Mouse (Mus musculus): ENCODE data around the gene Dmpk. TPM values are rescaled to one million over a fixed set of nuclear protein-coding genes. Genes with fewer than 3 reads are reported as not detected.

The Dmpk gene
- polyA plus RNA-seq, 1 experiment from 2014 or later: 13.9 TPM

GRCm38 (mm10) chr7:19131324-19131848 lies 47.7 kb downstream of the Dmpk start:
- H3K36me3 ChIP-seq (replicated peaks): peaks cover 17% of the 10 kb centered on the region; the same call in 1 of the 2 replicates
- H3K27me3 ChIP-seq (replicated peaks): no peaks in the 10 kb centered on the region
- under 1% methylated on average over 39 of the region's 39 CpGs for WGBS
- peaks cover 20% of the 10 kb centered on the region for H3K4me1 ChIP-seq
- ATAC-seq (replicated peaks): peak; percentile 98
- H3K4me3 ChIP-seq: peak overlapping the region; percentile 56
- peak overlapping the region; percentile 58 for H3K9ac ChIP-seq
- H3K27ac ChIP-seq: peak overlapping the region; percentile 90
- peak overlapping the region; percentile 69 for H3K4me2 ChIP-seq
- no peaks in the 10 kb centered on the region for H3K9me3 ChIP-seq

- 94% methylated on average over 13 of the region's 13 CpGs for WGBS
- H3K27me3 ChIP-seq (replicated peaks): no peaks in the 10 kb centered on the region
- no peak overlapping the region for H3K27ac ChIP-seq
- peaks cover 22% of the 10 kb centered on the region; the same call in 1 of the 2 replicates for H3K36me3 ChIP-seq (replicated peaks)
- H3K4me3 ChIP-seq: no peak overlapping the region
- no peak for ATAC-seq (replicated peaks)
- no peaks in the 10 kb centered on the region for H3K9me3 ChIP-seq
- H3K4me1 ChIP-seq: peaks cover 6% of the 10 kb centered on the region
- no peak overlapping the region for H3K4me2 ChIP-seq
- no peak overlapping the region for H3K9ac ChIP-seq
These were observed 52.5 kb downstream of the Dmpk start for GRCm38 (mm10) chr7:19136168-19136567.

DNA sequence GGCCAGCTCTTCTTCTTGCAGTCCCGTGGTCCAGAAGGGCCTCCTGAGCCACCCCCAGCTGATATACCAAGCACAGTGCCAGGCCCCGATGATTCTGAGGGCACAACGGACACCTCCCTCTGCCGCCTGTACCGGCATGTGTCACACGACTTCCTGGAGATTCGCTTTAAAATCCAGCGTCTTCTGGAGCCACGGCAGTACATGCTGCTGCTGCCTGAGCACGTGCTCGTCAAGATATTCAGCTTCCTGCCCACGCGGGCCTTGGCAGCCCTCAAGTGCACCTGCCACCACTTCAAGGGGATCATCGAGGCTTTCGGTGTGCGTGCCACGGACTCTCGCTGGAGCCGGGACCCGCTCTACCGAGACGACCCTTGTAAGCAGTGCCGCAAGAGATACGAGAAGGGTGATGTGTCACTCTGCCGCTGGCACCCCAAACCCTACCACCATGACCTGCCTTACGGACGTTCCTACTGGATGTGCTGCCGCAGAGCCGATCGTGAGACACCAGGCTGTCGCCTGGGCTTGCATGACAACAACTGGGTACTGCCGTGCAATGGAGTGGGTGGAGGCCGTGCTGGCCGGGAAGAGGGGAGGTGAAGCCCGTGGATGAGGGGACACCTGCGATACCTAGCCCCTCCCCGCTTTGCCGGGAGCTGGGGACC lies 53.2 kb downstream of the Dmpk start:
- Histone ChIP-seq H3K4me1 (peaks cover 4% of the 10 kb centered on the region), H3K9ac (no peak overlapping the region), H3K36me3 (replicated peaks) (peaks cover 22% of the 10 kb centered on the region; the same call in 1 of the 2 replicates), H3K4me3 (no peak overlapping the region), H3K27me3 (replicated peaks) (no peaks in the 10 kb centered on the region), H3K4me2 (no peak overlapping the region), H3K9me3 (no peaks in the 10 kb centered on the region), H3K27ac (no peak overlapping the region)
- 89% methylated on average over 38 of the region's 38 CpGs for WGBS
- no peak; the same call in 1 of the 2 replicates for ATAC-seq (replicated peaks)

GRCm38 (mm10) chr7:19137380-19137779 lies 53.7 kb downstream of the Dmpk start:
- H3K4me3 ChIP-seq: no peak overlapping the region
- WGBS: 53% methylated on average over 5 of the region's 5 CpGs
- H3K27ac ChIP-seq: no peak overlapping the region
- ATAC-seq (replicated peaks): no peak
- no peaks in the 10 kb centered on the region for H3K27me3 ChIP-seq (replicated peaks)
- H3K4me2 ChIP-seq: no peak overlapping the region
- H3K9me3 ChIP-seq: no peaks in the 10 kb centered on the region
- H3K36me3 ChIP-seq (replicated peaks): peaks cover 22% of the 10 kb centered on the region; the same call in 1 of the 2 replicates
- H3K9ac ChIP-seq: no peak overlapping the region
- H3K4me1 ChIP-seq: no peaks in the 10 kb centered on the region

Small RNA genes lying within 50 kb of the gene (microRNA-seq; reads per million reads assigned to microRNA genes)
- gene Mir3100: 0.74 reads per million

Other genes starting within 250 kb of the Dmpk start
- gene Mill2, start 243.9 kb upstream of the Dmpk start, polyA plus RNA-seq (2015; fragmentation: Nextera tagmentation; extraction: Ambion mirVana): 0.73 and 0.85 TPM in 2 replicates
- gene Pglyrp1, start 212.5 kb upstream of the Dmpk start, polyA plus RNA-seq (2015; fragmentation: Nextera tagmentation; extraction: Ambion mirVana): 27.0 and 27.3 TPM in 2 replicates
- gene Ccdc61, start 173.4 kb upstream of the Dmpk start, polyA plus RNA-seq (2015; fragmentation: Nextera tagmentation; extraction: Ambion mirVana): 24.6 and 25.8 TPM in 2 replicates
- 15.2 and 15.9 TPM in 2 replicates for gene Nova2, start 158.0 kb upstream of the Dmpk start, polyA plus RNA-seq (2015; fragmentation: Nextera tagmentation; extraction: Ambion mirVana)
- 0.80 and 1.0 TPM in 2 replicates for gene Nanos2, start 96.4 kb upstream of the Dmpk start, polyA plus RNA-seq (2015; fragmentation: Nextera tagmentation; extraction: Ambion mirVana)
- gene Mypop, start 92.6 kb upstream of the Dmpk start, polyA plus RNA-seq (2015; fragmentation: Nextera tagmentation; extraction: Ambion mirVana): 5.8 and 6.2 TPM in 2 replicates
- gene Irf2bp1, start 79.8 kb upstream of the Dmpk start, polyA plus RNA-seq (2015; fragmentation: Nextera tagmentation; extraction: Ambion mirVana): 33.4 and 40.2 TPM in 2 replicates
- not detected in 2 replicates for gene Foxa3, start 60.3 kb upstream of the Dmpk start, polyA plus RNA-seq (2015; fragmentation: Nextera tagmentation; extraction: Ambion mirVana)
- 30.6 and 32.7 TPM in 2 replicates for gene Sympk, start 59.5 kb upstream of the Dmpk start, polyA plus RNA-seq (2015; fragmentation: Nextera tagmentation; extraction: Ambion mirVana)
- 0.15 and 0.37 TPM in 2 replicates for gene Rsph6a, start 29.2 kb upstream of the Dmpk start, polyA plus RNA-seq (2015; fragmentation: Nextera tagmentation; extraction: Ambion mirVana)
- 34.2 and 40.9 TPM in 2 replicates for gene Dmwd, start 7.6 kb upstream of the Dmpk start, polyA plus RNA-seq (2015; fragmentation: Nextera tagmentation; extraction: Ambion mirVana)
- gene Six5, start 10.7 kb downstream of the Dmpk start, polyA plus RNA-seq (2015; fragmentation: Nextera tagmentation; extraction: Ambion mirVana): 2.1 and 2.2 TPM in 2 replicates
- gene Gm4969, start 34.5 kb downstream of the Dmpk start, polyA plus RNA-seq (2015; fragmentation: Nextera tagmentation; extraction: Ambion mirVana): 6.9 and 7.3 TPM in 2 replicates
- gene Fbxo46, start 36.0 kb downstream of the Dmpk start, polyA plus RNA-seq (2015; fragmentation: Nextera tagmentation; extraction: Ambion mirVana): 21.1 and 21.4 TPM in 2 replicates
- 26.4 and 27.0 TPM in 2 replicates for gene Qpctl, start 65.4 kb downstream of the Dmpk start, polyA plus RNA-seq (2015; fragmentation: Nextera tagmentation; extraction: Ambion mirVana)
- 109 and 112 TPM in 2 replicates for gene Snrpd2, start 65.9 kb downstream of the Dmpk start, polyA plus RNA-seq (2015; fragmentation: Nextera tagmentation; extraction: Ambion mirVana)
- 3.5 and 4.3 TPM in 2 replicates for gene Gipr, start 82.3 kb downstream of the Dmpk start, polyA plus RNA-seq (2015; fragmentation: Nextera tagmentation; extraction: Ambion mirVana)
- gene Eml2, start 92.6 kb downstream of the Dmpk start, polyA plus RNA-seq (2015; fragmentation: Nextera tagmentation; extraction: Ambion mirVana): 8.9 and 10.8 TPM in 2 replicates
- 3.5 and 4.0 TPM in 2 replicates for gene Gpr4, start 128.7 kb downstream of the Dmpk start, polyA plus RNA-seq (2015; fragmentation: Nextera tagmentation; extraction: Ambion mirVana)
- 37.9 and 41.1 TPM in 2 replicates for gene Opa3, start 144.5 kb downstream of the Dmpk start, polyA plus RNA-seq (2015; fragmentation: Nextera tagmentation; extraction: Ambion mirVana)
- gene Vasp, start 188.0 kb downstream of the Dmpk start, polyA plus RNA-seq (2015; fragmentation: Nextera tagmentation; extraction: Ambion mirVana): 35.9 and 37.4 TPM in 2 replicates
- gene Ppm1n, start 196.2 kb downstream of the Dmpk start, polyA plus RNA-seq (2015; fragmentation: Nextera tagmentation; extraction: Ambion mirVana): 1.1 and 1.7 TPM in 2 replicates
- gene Rtn2, start 198.8 kb downstream of the Dmpk start, polyA plus RNA-seq (2015; fragmentation: Nextera tagmentation; extraction: Ambion mirVana): 112 and 121 TPM in 2 replicates
- 0.08 TPM in 1 of 2 replicates, not detected in the other for gene Fosb, start 226.2 kb downstream of the Dmpk start, polyA plus RNA-seq (2015; fragmentation: Nextera tagmentation; extraction: Ambion mirVana)